Mouse (Mus musculus) hindbrain, embryonic 15.5 days (tissue): ENCODE measurements at regions not wholly inside any gene's neighbourhood (a gene's known extent, or its start where the extent isn't known, plus 50 kb on each side); places are given as distances from the start of the nearest gene placed in this dataset.

ENCODE experiments used
- ATAC-seq: fragments of 200-750 bp; cut with Nextera tagmentation; 2 replicates; pipeline ENCODE4 v1.8.0; 2017; ENCODE audit warnings: low read depth, moderate number of reproducible peaks, moderate TSS enrichment; ENCODE audit not compliant: low FRiP score
- H3K27ac ChIP-seq: fragments of 300-500 bp; sonication (generic); replicated peaks from 2 replicates; pipeline ENCODE4 v1.5.1; 2015; ENCODE audit warnings: mild to moderate bottlenecking, inconsistent platforms
- H3K27me3 ChIP-seq: fragments of 300-500 bp; sonication (generic); 2 replicates; pipeline ENCODE4 v1.6.1; 2015; ENCODE audit warnings: control low read depth, inconsistent platforms
- H3K36me3 ChIP-seq: fragments of 300-500 bp; sonication (generic); 2 replicates; pipeline ENCODE4 v1.6.1; 2015; ENCODE audit warnings: control low read depth, inconsistent platforms
- H3K4me1 ChIP-seq: fragments of 300-500 bp; sonication (generic); replicated peaks from 2 replicates; pipeline ENCODE4 v1.6.1; 2015; ENCODE audit warnings: control low read depth, inconsistent platforms
- H3K4me2 ChIP-seq: fragments of 300-500 bp; sonication (generic); 2 replicates; pipeline ENCODE4 v1.6.1; 2015; ENCODE audit warnings: moderate library complexity, mild to moderate bottlenecking, inconsistent platforms
- H3K4me3 ChIP-seq: fragments of 300-500 bp; sonication (generic); 2 replicates; pipeline ENCODE4 v1.5.1; 2015; ENCODE audit warnings: mild to moderate bottlenecking, inconsistent platforms
- H3K9ac ChIP-seq: fragments of 300-500 bp; sonication (generic); 2 replicates; pipeline ENCODE4 v1.6.1; 2015; ENCODE audit warnings: inconsistent platforms
- H3K9me3 ChIP-seq: fragments of 300-500 bp; sonication (generic); 2 replicates; pipeline ENCODE4 v1.6.1; 2016; ENCODE audit warnings: control low read depth, inconsistent platforms
- WGBS: fragments of 180-500 bp; shearing (Covaris S2); methylation state at CpG from one replicate; pipeline ENCODE4 v1.1.7; 2015; 5-methylcytosine and 5-hydroxymethylcytosine counted together

GRCm38 (mm10) chr3:34206454-34206853 lies 125.3 kb upstream of the Dnajc19 start:
- Histone ChIP-seq H3K9ac (no peak overlapping the region), H3K27ac (no peak overlapping the region), H3K4me1 (no peaks in the 10 kb centered on the region), H3K36me3 (no peaks in the 10 kb centered on the region), H3K4me3 (no peak overlapping the region), H3K9me3 (no peaks in the 10 kb centered on the region), H3K4me2 (no peak overlapping the region), H3K27me3 (no peaks in the 10 kb centered on the region)
- WGBS = 95% methylated on average over 3 of the region's 3 CpGs
- ATAC-seq = no peak

DNA sequence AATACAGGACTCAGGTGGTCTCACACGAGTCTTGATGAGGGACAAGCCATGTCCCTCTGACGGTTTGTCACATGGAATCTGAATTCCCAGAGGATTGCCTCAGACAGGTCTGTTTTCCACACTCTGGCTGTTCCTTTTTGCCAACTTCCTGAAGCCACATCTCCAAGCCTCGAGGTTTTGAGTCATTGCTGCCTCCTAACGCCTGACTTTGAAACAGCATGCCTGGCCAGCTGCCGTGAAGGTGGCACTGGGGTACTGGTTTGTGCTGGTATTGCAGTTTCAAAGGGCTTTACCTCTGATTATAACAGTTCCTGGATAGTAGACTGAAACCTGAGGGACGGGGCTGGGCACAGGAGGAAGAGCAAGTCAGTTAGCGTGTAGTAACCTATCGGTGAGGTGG lies 117.1 kb upstream of the Dnajc19 start:
- H3K27ac ChIP-seq = no peak overlapping the region
- no peaks in the 10 kb centered on the region for H3K36me3 ChIP-seq
- 37% methylated on average over 8 of the region's 8 CpGs for WGBS
- H3K4me2 ChIP-seq = peak overlapping the region; percentile 13; the same call in 1 of the 2 replicates
- peak overlapping the region; percentile 13 for H3K4me3 ChIP-seq
- peaks cover 2% of the 10 kb centered on the region; the same call in 1 of the 2 replicates for H3K27me3 ChIP-seq
- no peak overlapping the region for H3K9ac ChIP-seq
- peak; percentile 50; the same call in 1 of the 2 replicates for ATAC-seq
- peaks cover 11% of the 10 kb centered on the region for H3K4me1 ChIP-seq
- no peaks in the 10 kb centered on the region for H3K9me3 ChIP-seq

- Histone ChIP-seq H3K4me3 (peak overlapping the region; percentile 14), H3K27ac (no peak overlapping the region), H3K9me3 (no peaks in the 10 kb centered on the region), H3K27me3 (peaks cover 2% of the 10 kb centered on the region; the same call in 1 of the 2 replicates), H3K4me2 (peak overlapping the region; percentile 32), H3K36me3 (no peaks in the 10 kb centered on the region), H3K4me1 (peaks cover 11% of the 10 kb centered on the region), H3K9ac (no peak overlapping the region)
- 20% methylated on average over 10 of the region's 10 CpGs for whole genome bisulfite sequencing
- ATAC-seq = no peak
Measured at GRCm38 (mm10) chr3:34197163-34197455, 116.0 kb upstream of the Dnajc19 start.

- ATAC-seq = peak; percentile 31; the same call in 1 of the 2 replicates
- peak overlapping the region; percentile 14 for H3K4me3 ChIP-seq
- peaks cover 11% of the 10 kb centered on the region for H3K4me1 ChIP-seq
- 19% methylated on average over 22 of the region's 22 CpGs for WGBS
- peaks cover 2% of the 10 kb centered on the region; the same call in 1 of the 2 replicates for H3K27me3 ChIP-seq
- H3K27ac ChIP-seq = no peak overlapping the region
- no peaks in the 10 kb centered on the region for H3K9me3 ChIP-seq
- no peaks in the 10 kb centered on the region for H3K36me3 ChIP-seq
- peak overlapping the region; percentile 32 for H3K4me2 ChIP-seq
- no peak overlapping the region for H3K9ac ChIP-seq
Measured at GRCm38 (mm10) chr3:34196451-34197162, 115.5 kb upstream of the Dnajc19 start.

DNA sequence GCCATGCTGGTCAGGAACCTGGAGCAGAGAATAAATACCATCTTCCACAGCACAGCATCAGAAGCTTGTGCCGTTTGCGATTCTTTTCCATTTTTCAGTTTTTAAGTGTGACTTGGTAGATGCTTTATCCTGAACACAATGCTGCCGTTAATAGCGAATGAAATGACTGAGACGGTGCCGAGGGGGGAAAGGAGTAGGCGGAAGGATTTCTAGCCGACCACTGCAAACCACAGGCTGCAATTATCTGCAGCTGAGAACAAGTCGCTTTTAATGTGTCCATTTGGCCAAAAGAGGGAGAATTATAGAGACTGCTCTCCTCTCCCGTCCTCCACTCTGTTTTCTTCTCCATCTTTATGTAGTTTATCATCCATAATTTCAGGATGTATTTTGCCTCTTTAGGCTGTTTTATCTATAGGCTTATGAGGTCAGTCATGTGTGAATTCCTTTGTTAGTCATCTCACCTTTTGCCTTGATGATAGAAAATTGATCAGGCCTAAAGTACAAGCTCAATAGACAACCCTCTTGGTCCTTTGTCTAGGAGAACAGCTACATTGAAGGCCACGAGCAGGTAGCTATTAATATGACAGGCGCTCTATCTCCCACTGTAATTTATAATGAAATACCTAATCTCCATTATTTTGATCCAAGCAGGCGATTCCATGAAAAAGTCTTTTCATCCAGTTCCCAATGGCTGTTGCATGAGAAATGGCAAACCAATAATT lies 114.8 kb upstream of the Dnajc19 start:
- no peak overlapping the region for H3K9ac ChIP-seq
- H3K4me3 ChIP-seq = peak overlapping the region; percentile 1; the same call in 1 of the 2 replicates
- no peaks in the 10 kb centered on the region for H3K36me3 ChIP-seq
- H3K9me3 ChIP-seq = no peaks in the 10 kb centered on the region
- peaks cover 2% of the 10 kb centered on the region; the same call in 1 of the 2 replicates for H3K27me3 ChIP-seq
- peak overlapping the region; percentile 32 for H3K4me2 ChIP-seq
- H3K4me1 ChIP-seq = peaks cover 11% of the 10 kb centered on the region
- peak overlapping the region; percentile 45; the same call in 1 of the 2 replicates for H3K27ac ChIP-seq
- WGBS = 39% methylated on average over 13 of the region's 13 CpGs
- ATAC-seq = 0 out of 2 replicates have a peak, but pooled peaks have one; percentile 38

DNA sequence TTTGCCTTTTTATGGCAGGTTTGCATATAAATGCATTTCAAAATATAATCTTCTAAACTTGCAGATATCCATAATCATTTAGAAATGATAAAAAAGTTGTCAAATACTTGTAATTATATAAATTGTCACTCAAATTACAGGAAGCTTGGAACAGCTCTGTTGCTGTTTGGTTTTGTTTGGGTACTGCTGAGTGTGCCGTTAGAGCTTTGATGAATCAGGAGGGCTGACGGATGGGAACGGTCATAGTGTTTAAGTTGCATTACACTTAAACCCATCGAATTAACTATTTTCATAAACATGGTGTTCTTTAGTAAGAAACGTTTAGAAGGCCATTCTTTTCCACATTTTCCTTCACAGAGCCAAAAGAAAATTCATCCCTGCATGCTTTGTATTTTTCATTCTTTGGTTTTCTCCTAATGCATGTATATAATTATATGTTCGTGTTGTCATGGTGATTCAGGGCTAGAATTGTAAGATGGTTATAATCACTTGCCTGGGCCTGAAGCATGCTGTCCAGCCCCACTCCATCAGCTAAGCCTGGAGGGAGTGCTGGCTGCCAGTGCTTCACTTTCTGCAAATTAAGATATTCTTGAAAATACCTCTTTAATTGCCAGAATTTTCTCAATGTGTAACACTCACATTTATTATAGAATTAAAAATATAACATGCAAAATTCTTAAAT lies 92.4 kb upstream of the Dnajc19 start:
- no peaks in the 10 kb centered on the region for H3K4me1 ChIP-seq
- 64% methylated on average over 6 of the region's 6 CpGs for WGBS
- no peaks in the 10 kb centered on the region for H3K27me3 ChIP-seq
- H3K9me3 ChIP-seq = no peaks in the 10 kb centered on the region
- no peak for ATAC-seq
- no peak overlapping the region for H3K27ac ChIP-seq
- no peak overlapping the region for H3K4me2 ChIP-seq
- no peak overlapping the region for H3K4me3 ChIP-seq
- no peaks in the 10 kb centered on the region for H3K36me3 ChIP-seq
- no peak overlapping the region for H3K9ac ChIP-seq

GRCm38 (mm10) chr3:34172899-34173298 lies 91.8 kb upstream of the Dnajc19 start:
- Histone ChIP-seq H3K27ac (no peak overlapping the region), H3K36me3 (no peaks in the 10 kb centered on the region), H3K4me3 (no peak overlapping the region), H3K9ac (no peak overlapping the region), H3K4me2 (no peak overlapping the region), H3K4me1 (no peaks in the 10 kb centered on the region), H3K27me3 (no peaks in the 10 kb centered on the region), H3K9me3 (no peaks in the 10 kb centered on the region)
- no peak for ATAC-seq
- WGBS = 56% methylated on average over 4 of the region's 4 CpGs

- H3K27me3 ChIP-seq = no peaks in the 10 kb centered on the region
- no peak overlapping the region for H3K4me2 ChIP-seq
- no peaks in the 10 kb centered on the region for H3K4me1 ChIP-seq
- no peak overlapping the region for H3K27ac ChIP-seq
- no peaks in the 10 kb centered on the region for H3K36me3 ChIP-seq
- no peak overlapping the region for H3K4me3 ChIP-seq
- 82% methylated on average over 6 of the region's 6 CpGs for WGBS
- no peaks in the 10 kb centered on the region for H3K9me3 ChIP-seq
- no peak for ATAC-seq
- H3K9ac ChIP-seq = no peak overlapping the region
Measured at GRCm38 (mm10) chr3:34171893-34172292, 90.8 kb upstream of the Dnajc19 start.

GRCm38 (mm10) chr3:34168087-34168486 lies 87.0 kb upstream of the Dnajc19 start:
- H3K9me3 ChIP-seq = no peaks in the 10 kb centered on the region
- H3K27me3 ChIP-seq = no peaks in the 10 kb centered on the region
- H3K4me1 ChIP-seq = no peaks in the 10 kb centered on the region
- no peak overlapping the region for H3K9ac ChIP-seq
- no peak overlapping the region for H3K4me2 ChIP-seq
- ATAC-seq = no peak
- no peak overlapping the region for H3K27ac ChIP-seq
- H3K4me3 ChIP-seq = no peak overlapping the region
- 83% methylated on average over 1 of the region's 1 CpGs for WGBS
- no peaks in the 10 kb centered on the region for H3K36me3 ChIP-seq

GRCm38 (mm10) chr3:34150036-34150435 lies 68.9 kb upstream of the Dnajc19 start:
- Histone ChIP-seq H3K9ac (no peak overlapping the region), H3K9me3 (no peaks in the 10 kb centered on the region), H3K4me1 (no peaks in the 10 kb centered on the region), H3K27ac (no peak overlapping the region), H3K27me3 (no peaks in the 10 kb centered on the region), H3K4me2 (no peak overlapping the region), H3K36me3 (no peaks in the 10 kb centered on the region), H3K4me3 (no peak overlapping the region)
- WGBS = 69% methylated on average over 2 of the region's 2 CpGs
- no peak for ATAC-seq

GRCm38 (mm10) chr3:34143652-34144051 lies 62.5 kb upstream of the Dnajc19 start:
- no peaks in the 10 kb centered on the region for H3K4me1 ChIP-seq
- no peaks in the 10 kb centered on the region for H3K27me3 ChIP-seq

GRCm38 (mm10) chr3:34139227-34139626 lies 58.1 kb upstream of the Dnajc19 start:
- 78% methylated on average over 9 of the region's 9 CpGs for WGBS
- Histone ChIP-seq H3K4me3 (no peak overlapping the region), H3K4me2 (no peak overlapping the region), H3K36me3 (no peaks in the 10 kb centered on the region), H3K27ac (no peak overlapping the region), H3K9ac (no peak overlapping the region), H3K27me3 (no peaks in the 10 kb centered on the region), H3K9me3 (no peaks in the 10 kb centered on the region), H3K4me1 (no peaks in the 10 kb centered on the region)
- ATAC-seq = no peak

More at GRCm38 (mm10) chr3:34143652-34144051, 62.5 kb upstream of the Dnajc19 start:
- Histone ChIP-seq H3K4me2 (no peak overlapping the region), H3K27ac (no peak overlapping the region), H3K9me3 (no peaks in the 10 kb centered on the region), H3K36me3 (no peaks in the 10 kb centered on the region), H3K9ac (no peak overlapping the region), H3K4me3 (no peak overlapping the region)
- WGBS = 83% methylated on average over 2 of the region's 2 CpGs
- ATAC-seq = no peak
